Mouse (Mus musculus) lung, postnatal 14 days (tissue): Measurements from ENCODE around the gene Grpel1.

Experiments
- DNase-seq: peaks from one replicate; pipeline ENCODE4 v3.0.0; 2021

Gene Grpel1

GRCm38 (mm10) chr5:36462810-36463209 is 2.0 kb upstream of the Grpel1 start:
- peak; percentile 89 for DNase-seq

GRCm38 (mm10) chr5:36463391-36463790 is 1.4 kb upstream of the Grpel1 start:
- DNase-seq: no peak

- no peak for DNase-seq
These were observed 1.1 kb downstream of the Grpel1 start for GRCm38 (mm10) chr5:36465889-36466288.

- DNase-seq: no peak
These were observed 6.4 kb downstream of the Grpel1 start for GRCm38 (mm10) chr5:36471206-36471605.

GRCm38 (mm10) chr5:36472876-36473655 is 8.3 kb downstream of the Grpel1 start:
- no peak for DNase-seq

- peak; percentile 84 for DNase-seq
These were observed 9.5 kb downstream of the Grpel1 start for GRCm38 (mm10) chr5:36474283-36474682.

- no peak for DNase-seq
These were observed 12.7 kb downstream of the Grpel1 start for GRCm38 (mm10) chr5:36477486-36477885.

- DNase-seq: no peak
These were observed 14.0 kb downstream of the Grpel1 start for GRCm38 (mm10) chr5:36478540-36479420.

GRCm38 (mm10) chr5:36479735-36480134 is 14.9 kb downstream of the Grpel1 start:
- DNase-seq: peak; percentile 29

GRCm38 (mm10) chr5:36480398-36480797 is 15.6 kb downstream of the Grpel1 start:
- no peak for DNase-seq

- DNase-seq: no peak
These were observed 16.3 kb downstream of the Grpel1 start for GRCm38 (mm10) chr5:36481114-36481513.

- DNase-seq: peak; percentile 50
These were observed 18.7 kb downstream of the Grpel1 start for GRCm38 (mm10) chr5:36483203-36484101.

GRCm38 (mm10) chr5:36484171-36484990 is 19.6 kb downstream of the Grpel1 start, which contains the start of the genes Tada2b and Ccdc96:
Gene Tada2b, minus strand, starts transcription at chr5:36484285.
Gene Ccdc96, plus strand, starts transcription at chr5:36484588.
- DNase-seq: peak; percentile 96

GRCm38 (mm10) chr5:36485306-36485705 is 20.5 kb downstream of the Grpel1 start:
- no peak for DNase-seq

- peak; percentile 53 for DNase-seq
These were observed 24.4 kb downstream of the Grpel1 start for GRCm38 (mm10) chr5:36489225-36489624.

- DNase-seq: no peak
These were observed 29.1 kb downstream of the Grpel1 start for GRCm38 (mm10) chr5:36493919-36494318.

GRCm38 (mm10) chr5:36494709-36495108 is 29.9 kb downstream of the Grpel1 start:
- DNase-seq: no peak

GRCm38 (mm10) chr5:36505235-36505634 is 40.4 kb downstream of the Grpel1 start:
- no peak for DNase-seq

- no peak for DNase-seq
These were observed 40.8 kb downstream of the Grpel1 start for GRCm38 (mm10) chr5:36505643-36506042.

- no peak for DNase-seq
These were observed 43.6 kb downstream of the Grpel1 start for GRCm38 (mm10) chr5:36508351-36508750.

- no peak for DNase-seq
These were observed 46.2 kb downstream of the Grpel1 start for GRCm38 (mm10) chr5:36510956-36511355.

GRCm38 (mm10) chr5:36515126-36515525 is 50.3 kb downstream of the Grpel1 start:
- DNase-seq: no peak
